Mouse (Mus musculus) ES-Bruce4 (cell line): Measurements from ENCODE around the gene Prss53.

Experiments used
- CTCF ChIP-seq: IDR thresholded peaks from one replicate; pipeline ENCODE4 v1.8.1; 2011; ENCODE audit warnings: low read depth, low read length
- POLR2A ChIP-seq: IDR thresholded peaks from one replicate; pipeline ENCODE4 v1.8.1; 2011; ENCODE audit warnings: low read length; ENCODE audit not compliant: insufficient read depth

DNA sequence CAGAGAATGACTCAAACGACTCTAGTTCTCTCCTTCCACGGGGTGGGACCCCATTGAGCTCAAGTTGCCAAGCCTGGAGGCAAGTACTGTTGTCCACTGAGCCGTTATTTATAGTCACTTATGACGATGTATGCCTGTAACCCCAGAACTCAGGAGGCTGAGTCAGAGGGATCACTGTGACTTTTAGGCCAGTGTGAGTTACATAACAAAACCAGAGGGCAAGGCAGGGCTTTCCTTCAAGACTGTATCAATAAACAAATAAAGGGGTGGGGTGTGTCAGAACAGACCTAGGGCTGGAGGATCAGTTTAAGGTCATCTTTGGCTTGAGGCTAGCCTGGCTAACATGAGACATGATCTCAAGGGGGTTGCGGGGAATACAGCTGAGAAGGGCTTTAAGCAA, 39.9 kb downstream of the Prss53 start:
- no peak for TF ChIP-seq CTCF
- TF ChIP-seq POLR2A, result no peak
